Mouse (Mus musculus): ENCODE measurements at regions not wholly inside any gene's neighbourhood (a gene's known extent, or its start where the extent isn't known, plus 50 kb on each side); places are given as distances from the start of the nearest gene placed in this dataset.

DNA sequence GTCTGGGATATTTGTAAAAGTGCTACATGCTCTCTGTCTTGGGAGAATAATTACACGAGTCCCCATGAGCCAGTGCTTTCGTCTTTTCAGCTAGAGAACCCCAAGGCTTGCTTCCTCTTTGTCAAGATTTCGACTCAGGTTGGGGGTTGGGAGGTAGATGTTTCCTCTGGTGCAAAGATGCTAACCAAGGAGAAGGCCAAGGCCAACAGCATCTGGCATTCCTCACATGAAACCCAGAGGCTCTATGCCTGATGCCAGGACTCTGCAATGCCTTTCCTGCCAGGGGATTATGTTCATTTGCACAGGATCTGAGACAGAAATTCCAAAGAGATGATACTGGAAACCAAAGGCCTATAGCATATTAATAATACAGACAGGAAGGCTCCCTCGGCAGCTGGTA is 198.2 kb upstream of the Six2 start:
- TF ChIP-seq CTCF (IDR thresholded peaks at IDR 0.05), result no peak
- TF ChIP-seq POLR2A (IDR thresholded peaks at IDR 0.05; ENCODE audit: insufficient read depth, low read depth, low read length), result no peak
